Mouse (Mus musculus): ENCODE data around the gene Gm9573. TPM values are rescaled to one million over a fixed set of nuclear protein-coding genes. Genes with fewer than 3 reads are reported as not detected.
A peak's percentile ranks its signal among the peaks of the same experiment; 100 is the strongest.

Gene Gm9573
- total RNA-seq, 2 experiments from 2014 or later, result not detected

DNA sequence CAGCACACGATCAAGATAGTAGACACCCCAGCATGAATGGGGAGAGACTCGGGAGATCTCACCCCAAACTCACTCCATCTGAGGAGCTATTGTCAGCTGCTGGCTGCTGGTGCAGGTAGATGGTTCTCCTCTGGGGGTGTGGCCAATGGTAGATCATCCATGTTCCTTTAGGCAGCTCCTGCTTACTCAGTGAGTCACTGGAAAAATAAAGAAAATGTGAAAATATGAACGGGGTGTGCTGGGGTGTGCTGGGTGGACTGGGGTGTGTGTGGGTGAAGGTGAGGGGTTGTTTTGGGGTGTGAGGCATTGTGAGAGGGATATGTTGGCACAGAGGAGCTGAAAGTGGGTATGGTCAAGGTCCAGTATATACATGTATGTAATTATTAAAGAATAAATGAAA lies 29.0 kb downstream of the Gm9573 start:
- DNase-seq (ENCODE audit: extremely low spot score in 1 of 2, low spot score in 1 of 2), result no peak

DNA sequence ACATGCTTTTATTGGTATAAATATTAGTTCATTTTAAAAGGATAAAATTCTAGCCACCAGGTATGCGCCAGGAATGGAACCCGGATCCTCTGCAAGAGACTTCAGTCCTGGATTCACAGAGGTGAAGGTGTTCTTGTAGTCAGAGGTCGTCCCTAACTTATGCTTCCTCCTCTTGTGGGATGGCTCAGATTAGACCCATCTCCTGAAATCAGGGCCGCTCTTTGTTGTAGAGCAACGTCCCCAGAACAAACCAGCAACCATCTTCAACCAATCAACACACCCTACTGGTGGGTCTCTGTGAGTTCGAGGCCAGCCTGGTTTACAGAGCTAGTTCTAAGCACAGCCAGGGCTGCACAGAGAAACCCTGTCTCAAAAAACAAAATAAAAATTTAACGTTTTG lies 32.0 kb downstream of the Gm9573 start:
- no peak for DNase-seq (ENCODE audit: extremely low spot score in 1 of 2, low spot score in 1 of 2)

DNA sequence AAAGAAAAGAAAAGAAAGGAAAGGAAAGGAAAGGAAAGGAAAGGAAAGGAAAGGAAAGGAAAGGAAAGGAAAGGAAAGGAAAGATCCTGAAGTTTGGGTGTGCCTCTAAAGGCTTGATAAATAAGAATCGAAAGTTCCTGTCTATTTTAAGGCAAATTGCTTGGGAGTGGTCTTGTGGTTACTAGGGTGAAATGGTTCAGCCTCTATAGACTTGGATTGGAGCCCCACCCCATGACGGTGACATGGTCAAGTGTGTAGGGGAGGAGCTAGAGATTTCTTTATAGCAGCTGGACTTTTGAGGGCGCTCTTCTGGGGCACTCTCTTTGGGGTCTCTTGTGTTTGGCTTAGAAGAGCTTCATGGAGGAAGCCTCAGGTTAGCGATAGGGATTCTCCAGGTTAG lies 32.7 kb downstream of the Gm9573 start:
- DNase-seq (ENCODE audit: extremely low spot score in 1 of 2, low spot score in 1 of 2), result no peak

DNA sequence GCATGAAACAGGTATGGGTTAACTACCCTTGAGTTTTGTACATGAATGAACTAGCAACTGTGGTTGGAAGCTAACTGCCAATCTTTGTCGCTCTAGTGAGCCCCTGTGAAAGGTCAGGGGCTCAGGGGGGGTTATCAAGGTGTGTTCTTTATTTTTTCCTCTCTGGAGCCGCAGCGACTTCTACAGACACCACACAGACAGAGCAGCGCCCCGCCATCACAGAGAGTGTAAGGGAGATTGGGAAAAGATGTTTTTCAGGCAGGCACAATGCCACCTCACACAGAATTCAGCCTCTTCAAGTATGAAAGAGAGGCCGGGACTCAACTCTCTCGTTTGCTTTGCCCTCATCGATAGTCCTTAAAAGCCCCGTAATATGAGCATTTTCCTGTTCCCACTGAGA lies 34.3 kb downstream of the Gm9573 start:
- DNase-seq (ENCODE audit: extremely low spot score in 1 of 2, low spot score in 1 of 2), result no peak

DNA sequence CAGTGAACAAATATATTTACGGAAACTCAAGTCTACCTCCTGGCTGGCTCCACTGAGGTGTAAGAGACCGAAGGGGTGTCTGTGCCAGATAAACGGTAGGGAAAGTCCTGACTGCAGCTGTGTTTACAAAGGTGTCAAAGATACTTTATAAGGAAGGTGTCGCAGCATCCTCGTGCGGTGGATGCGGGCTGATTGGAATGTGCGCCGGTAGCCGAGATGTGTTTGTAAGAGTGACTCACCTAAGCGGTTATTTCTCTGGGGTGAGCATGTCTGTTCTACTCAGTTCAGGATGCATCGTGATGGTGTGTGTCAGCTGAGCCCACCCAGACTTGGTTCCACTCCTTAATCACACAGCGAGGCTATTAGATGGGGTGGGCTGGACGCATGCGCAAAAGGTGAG lies 34.7 kb downstream of the Gm9573 start:
- DNase-seq (ENCODE audit: extremely low spot score in 1 of 2, low spot score in 1 of 2), result no peak

DNA sequence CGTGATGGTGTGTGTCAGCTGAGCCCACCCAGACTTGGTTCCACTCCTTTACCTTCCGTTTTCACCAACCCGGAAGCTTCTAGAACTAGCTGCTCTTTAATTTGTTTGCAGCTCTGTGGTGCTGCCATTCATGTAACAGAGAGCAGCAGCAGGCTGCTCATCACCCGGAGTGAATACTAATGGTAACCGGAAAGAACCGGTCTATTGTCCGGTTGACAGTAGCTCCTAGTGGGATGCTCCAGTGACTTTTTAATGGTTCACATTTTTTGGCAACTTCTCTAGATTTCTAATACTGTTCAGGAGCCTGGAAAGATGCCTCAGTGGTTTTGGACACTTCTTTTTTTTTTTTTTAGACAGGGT lies 35.2 kb downstream of the Gm9573 start:
- DNase-seq (ENCODE audit: extremely low spot score in 1 of 2, low spot score in 1 of 2), result no peak

DNA sequence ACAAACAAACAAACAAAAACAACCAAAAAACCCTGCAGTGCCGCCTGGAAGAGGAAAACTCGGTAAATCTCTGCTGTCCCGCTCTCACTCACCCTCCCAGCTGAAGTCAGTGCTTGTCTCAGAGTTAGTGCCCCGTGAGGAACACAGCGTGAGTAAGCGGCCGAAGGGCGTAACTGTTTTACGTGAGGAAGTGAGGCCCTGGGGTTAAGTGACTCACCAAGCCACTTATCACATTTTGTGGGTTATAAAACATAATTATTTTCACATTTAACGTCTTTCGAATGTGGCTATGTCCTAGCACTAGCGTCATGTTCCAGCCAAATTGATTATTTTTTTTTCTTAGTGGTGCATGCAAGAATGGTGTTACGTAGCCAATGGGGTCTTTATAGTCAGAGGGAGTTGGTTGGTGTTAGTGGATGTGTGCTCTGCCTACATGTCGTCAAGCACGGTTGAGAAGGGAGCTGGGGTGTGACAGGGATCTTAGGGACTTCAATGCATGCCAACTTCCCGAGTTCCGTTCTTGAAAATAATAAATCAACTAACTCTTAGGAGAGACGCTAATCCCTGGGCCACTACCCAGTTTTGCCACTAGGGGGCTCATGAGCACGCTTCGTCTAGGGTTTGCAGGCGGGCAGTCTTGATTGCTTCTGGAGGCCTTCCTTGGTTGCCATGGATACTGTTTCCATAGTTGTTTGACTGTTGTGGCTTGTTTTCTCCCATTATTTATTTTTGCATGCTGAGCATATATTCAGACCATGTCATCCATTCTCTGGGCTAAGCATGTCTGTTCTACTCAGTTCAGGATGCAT lies 35.8 kb downstream of the Gm9573 start:
- peak; percentile 68 to 89 for DNase-seq (ENCODE audit: extremely low spot score in 1 of 2, low spot score in 1 of 2)

DNA sequence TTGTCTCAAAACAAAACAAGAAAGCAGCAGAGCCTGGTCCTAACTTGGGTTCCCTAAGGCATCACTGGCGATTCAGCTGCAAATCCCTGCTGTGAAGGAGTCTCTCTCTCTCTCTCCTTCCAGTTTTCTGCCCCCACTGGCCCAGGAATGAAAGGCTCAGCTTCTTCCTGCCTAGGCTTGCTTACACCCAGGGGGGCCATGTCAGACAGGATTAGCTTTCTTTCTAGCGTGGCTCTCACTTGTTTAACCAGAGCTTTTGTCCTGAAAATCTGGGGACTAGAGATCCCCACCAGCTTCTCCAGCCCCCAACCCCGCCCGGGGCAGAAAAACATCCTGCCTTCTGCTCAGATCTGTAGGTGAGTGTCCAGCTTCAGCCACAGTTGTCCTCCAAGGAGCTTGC lies 38.0 kb downstream of the Gm9573 start:
- no peak for DNase-seq (ENCODE audit: extremely low spot score in 1 of 2, low spot score in 1 of 2)

DNA sequence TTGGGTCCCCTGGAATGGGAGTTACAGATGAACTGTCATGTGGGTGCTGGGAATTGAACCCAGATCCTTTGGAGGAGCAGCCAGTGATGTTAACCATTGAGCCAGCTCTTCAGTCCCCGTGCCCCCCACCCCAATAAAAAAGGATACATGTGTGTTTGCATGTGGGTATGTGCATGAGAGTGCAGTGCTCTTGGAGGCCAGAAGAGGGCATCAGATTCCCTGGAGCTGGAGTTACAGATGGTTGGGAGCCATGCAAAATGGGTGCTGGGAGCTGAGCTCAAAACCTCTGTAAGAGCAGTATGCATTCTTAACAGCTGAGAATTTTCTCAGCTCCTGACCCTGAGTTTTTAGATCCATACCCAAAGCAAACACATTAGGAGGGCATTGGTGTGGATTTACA lies 39.1 kb downstream of the Gm9573 start:
- no peak for DNase-seq (ENCODE audit: extremely low spot score in 1 of 2, low spot score in 1 of 2)

DNA sequence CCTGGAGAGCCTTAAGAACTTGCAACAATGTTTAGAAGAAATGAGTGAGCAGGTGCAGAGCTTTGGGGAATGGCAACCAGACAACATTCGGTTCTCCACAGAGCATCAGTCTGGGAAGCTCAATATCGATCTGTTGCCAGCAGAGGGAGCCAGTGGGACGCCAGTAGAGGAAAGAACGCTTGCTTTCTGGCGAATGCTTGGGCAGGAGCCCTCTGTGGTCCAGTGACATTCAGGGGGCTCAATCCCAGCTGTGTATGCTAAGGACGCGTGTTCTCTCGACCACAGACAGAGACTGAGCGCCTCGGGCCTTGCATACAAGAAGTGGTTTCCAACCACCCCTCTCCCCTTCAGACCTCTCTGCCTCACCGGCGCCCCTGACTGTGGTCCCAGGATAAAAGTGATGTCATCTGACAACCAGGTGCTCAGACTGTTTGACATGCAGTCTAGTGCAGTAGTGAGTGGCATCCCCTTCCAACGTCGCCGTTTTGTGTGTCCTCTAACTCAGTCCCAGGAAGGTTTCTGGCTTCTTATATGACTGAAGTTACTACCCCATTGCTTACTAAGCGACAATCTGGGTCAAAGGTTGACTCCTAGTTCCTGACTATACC lies 42.0 kb downstream of the Gm9573 start:
- DNase-seq (ENCODE audit: extremely low spot score in 1 of 2, low spot score in 1 of 2), result peak; percentile 71 to 94

DNA sequence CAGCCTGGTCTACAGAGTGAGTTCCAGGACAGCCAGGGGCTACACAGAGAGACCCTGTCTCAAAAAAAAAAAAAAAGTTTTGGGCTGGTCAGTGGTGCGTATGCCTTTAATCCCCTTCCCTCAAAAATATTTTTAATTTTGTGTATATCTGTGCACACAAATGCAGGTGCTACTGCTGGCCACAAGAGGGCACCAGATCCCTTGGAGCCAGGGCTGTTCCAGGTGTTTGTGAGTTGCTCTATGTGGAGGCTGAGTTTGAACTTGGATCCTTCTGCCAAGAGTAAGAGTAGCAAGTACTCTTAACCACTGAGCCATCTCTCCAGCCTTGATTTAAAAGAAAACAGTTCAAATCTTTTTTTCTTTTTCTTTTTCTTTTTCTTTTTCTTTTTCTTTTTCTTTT lies 43.5 kb downstream of the Gm9573 start:
- no peak for DNase-seq (ENCODE audit: extremely low spot score in 1 of 2, low spot score in 1 of 2)

DNA sequence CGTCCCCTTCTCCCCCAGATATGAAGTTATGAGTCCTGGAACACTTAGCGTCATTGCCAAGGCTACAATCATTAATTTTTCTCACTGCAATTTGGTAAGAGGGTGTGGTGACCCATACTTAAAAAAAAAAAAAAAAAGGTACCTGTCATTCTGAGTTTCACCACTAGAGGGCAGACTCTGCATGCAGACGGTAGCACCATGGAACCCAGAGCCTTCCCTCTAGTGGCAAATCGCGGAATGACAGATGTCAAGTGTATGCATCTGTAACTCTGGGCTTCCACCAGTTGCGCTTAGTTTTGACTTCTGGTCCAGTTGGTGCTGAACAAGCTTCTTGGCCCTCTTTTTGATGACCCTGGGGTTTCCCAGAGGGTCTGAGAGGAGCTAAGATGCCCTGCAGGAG lies 48.2 kb downstream of the Gm9573 start:
- DNase-seq (ENCODE audit: extremely low spot score in 1 of 2, low spot score in 1 of 2), result peak; percentile 41 to 92

DNA sequence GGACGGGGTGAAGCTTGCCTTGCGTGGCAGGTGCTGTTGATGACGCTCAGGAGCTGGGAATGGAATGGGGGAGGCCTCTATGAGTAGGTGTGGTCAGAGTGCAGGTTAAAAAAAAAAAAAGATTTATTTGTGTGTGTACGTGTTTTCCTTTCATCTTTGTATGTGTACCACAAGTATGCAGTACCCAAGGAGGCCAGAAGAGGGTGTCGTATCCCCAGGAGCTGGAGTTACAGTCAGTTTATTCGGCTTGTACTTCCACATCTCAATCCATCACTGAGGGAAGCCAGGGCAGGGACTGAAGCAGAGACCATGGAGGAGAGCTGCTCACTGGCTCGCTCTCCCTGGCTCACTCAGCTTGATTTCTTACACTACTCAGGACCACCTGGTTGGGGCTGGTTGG lies 55.0 kb downstream of the Gm9573 start:
- no peak for DNase-seq (ENCODE audit: extremely low spot score in 1 of 2, low spot score in 1 of 2)

DNA sequence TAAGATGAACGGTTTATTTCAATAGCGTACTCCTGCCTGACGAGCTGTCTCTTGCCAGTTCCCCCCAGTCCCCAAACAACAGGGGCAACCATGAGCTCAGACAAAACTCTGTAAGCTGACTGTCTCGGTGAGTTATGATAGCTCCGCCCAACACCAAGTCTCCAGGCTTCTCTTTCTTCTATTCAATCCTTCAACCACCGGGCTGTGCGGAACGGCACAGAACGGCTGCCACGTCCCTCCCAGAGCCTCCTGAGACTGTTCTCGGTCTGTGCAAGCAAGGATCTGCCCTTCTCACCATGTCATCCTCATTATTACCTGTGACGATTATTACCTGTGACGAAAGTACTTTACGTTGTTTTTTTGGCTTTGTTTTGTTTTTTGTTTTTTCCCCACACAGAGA lies 55.6 kb downstream of the Gm9573 start:
- no peak for DNase-seq (ENCODE audit: extremely low spot score in 1 of 2, low spot score in 1 of 2)

DNA sequence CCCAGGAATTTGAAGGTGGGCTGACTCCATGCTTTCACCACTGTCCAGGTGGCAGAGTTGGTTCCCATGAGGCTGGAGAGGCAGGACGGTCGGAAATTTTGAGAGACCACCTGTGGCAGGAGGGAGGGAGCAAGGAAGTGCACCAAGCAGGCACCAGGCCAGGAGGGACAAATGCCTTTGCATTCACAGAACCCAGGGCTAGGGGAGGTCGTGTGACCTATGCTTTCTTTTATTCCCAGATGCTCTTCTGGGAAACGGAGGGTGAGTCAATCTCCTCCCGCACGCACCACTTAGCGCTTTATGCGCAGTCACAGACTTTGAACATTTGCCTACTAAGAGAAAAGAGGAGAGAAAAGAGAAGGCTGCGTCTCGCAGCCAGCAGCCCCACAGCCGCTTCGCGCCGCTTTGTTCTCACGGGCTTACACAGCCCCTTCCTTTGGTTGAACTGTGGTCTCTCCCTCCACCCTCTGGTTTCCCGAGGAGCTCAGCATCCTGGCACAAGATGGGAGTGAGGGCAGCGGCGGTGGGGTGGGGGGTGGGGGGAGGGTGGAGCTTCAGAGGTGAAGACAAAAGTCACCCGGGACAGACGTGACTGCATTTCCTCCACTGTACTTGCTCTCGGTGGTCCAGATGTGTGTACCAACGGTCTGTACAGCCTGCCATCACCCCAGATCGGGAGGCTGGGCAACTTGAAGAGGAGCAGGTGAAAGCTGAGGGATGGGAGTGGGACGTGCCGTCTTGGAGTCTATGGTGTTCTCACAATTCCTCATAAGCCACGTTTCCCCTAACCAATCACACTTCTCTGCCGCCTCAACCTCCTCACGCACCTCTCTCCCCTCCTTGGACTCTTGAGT lies 57.1 kb downstream of the Gm9573 start:
- no peak for DNase-seq (ENCODE audit: extremely low spot score in 1 of 2, low spot score in 1 of 2)

Other genes starting within 250 kb of the Gm9573 start
- gene H2-Q4, start 247.0 kb downstream of the Gm9573 start, total RNA-seq (2021), result 1 to 10 TPM; 1.5 to 1.9 TPM
- not detected for gene H2-Q6, start 201.8 kb downstream of the Gm9573 start, total RNA-seq (2021)
- under 1 TPM; 0.10 to 0.38 TPM for gene H2-Q7, start 187.5 kb downstream of the Gm9573 start, total RNA-seq (2021)
- gene H2-Q10, start 156.5 kb downstream of the Gm9573 start, total RNA-seq (2021), result under 1 TPM in 1 of 2 experiments, not detected in 1; 0.09 TPM
- gene Pou5f1, start 120.6 kb downstream of the Gm9573 start, total RNA-seq (2021), result under 1 TPM in 1 of 2 experiments, not detected in 1; 0.26 TPM
- gene Tcf19, start 109.8 kb downstream of the Gm9573 start, total RNA-seq (2021), result 1 to 10 TPM; 4.7 to 6.1 TPM
- 10 to 100 TPM in 1 of 2 experiments, 1 to 10 TPM in 1; 8.0 to 10.5 TPM for gene Cchcr1, start 109.5 kb downstream of the Gm9573 start, total RNA-seq (2021)
- gene Psors1c2, start 93.4 kb downstream of the Gm9573 start, total RNA-seq (2021), result under 1 TPM; 0.32 to 0.61 TPM
- under 1 TPM; 0.20 to 0.70 TPM for gene Cdsn, start 74.5 kb downstream of the Gm9573 start, total RNA-seq (2021)
- gene 2300002M23Rik, start 59.2 kb downstream of the Gm9573 start, total RNA-seq (2021), result not detected
- not detected for gene Sfta2, start 25.1 kb downstream of the Gm9573 start, total RNA-seq (2021)
- not detected for gene Mucl3, start 17.1 kb upstream of the Gm9573 start, total RNA-seq (2021)
- gene Vars2, start 41.0 kb upstream of the Gm9573 start, total RNA-seq (2021), result 10 to 100 TPM; 33.7 to 42.0 TPM
- gene Gtf2h4, start 47.1 kb upstream of the Gm9573 start, total RNA-seq (2021), result 10 to 100 TPM; 30.2 to 33.7 TPM
- gene Ddr1, start 78.0 kb upstream of the Gm9573 start, total RNA-seq (2021), result 10 to 100 TPM; 78.5 to 82.0 TPM
- 1 to 10 TPM; 3.2 to 5.1 TPM for gene Ier3, start 195.0 kb upstream of the Gm9573 start, total RNA-seq (2021)
- 100 to 1,000 TPM; 122 to 132 TPM for gene Flot1, start 196.6 kb upstream of the Gm9573 start, total RNA-seq (2021)
- 100 to 1,000 TPM; 381 to 413 TPM for gene Tubb5, start 211.7 kb upstream of the Gm9573 start, total RNA-seq (2021)
- 10 to 100 TPM; 12.1 to 16.5 TPM for gene Mdc1, start 214.9 kb upstream of the Gm9573 start, total RNA-seq (2021)
- 1 to 10 TPM; 2.1 to 3.5 TPM for gene Nrm, start 234.7 kb upstream of the Gm9573 start, total RNA-seq (2021)
- gene Ppp1r18, start 239.0 kb upstream of the Gm9573 start, total RNA-seq (2021), result 10 to 100 TPM in 1 of 2 experiments, 1 to 10 TPM in 1; 9.5 to 10.5 TPM

Measured in layer of hippocampus, postnatal 25 days (tissue).